Mouse (Mus musculus): ENCODE results near the gene Cd160.
A peak's percentile ranks its signal among the peaks of the same experiment; 100 is the strongest.

The Cd160 gene

DNA sequence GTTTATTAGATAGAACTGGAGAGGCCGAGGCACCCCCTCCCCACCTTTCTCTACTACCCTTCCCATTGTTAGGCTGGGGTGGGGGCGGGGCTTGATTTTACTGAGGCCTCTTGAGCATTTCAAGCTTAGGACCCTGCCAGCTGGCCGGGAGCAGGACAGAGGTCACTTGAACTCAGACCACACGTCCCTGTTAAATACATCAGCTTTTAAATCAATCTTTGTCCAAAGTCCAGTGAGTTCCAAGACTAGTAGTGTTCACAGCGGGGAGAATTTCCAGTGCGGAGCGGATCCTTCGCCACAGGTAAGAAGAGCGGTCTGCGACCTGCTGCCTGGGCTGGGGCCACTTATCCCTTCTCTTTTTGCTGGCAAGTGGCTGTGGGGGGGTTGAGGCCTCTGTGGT is 705 bp upstream of the Cd160 start:
- DNase-seq (ENCODE audit: low spot score): peak; percentile 79

GRCm38 (mm10) chr3:96828308-96828864 is 765 bp downstream of the Cd160 start:
- DNase-seq (ENCODE audit: low spot score): peak; percentile 53

GRCm38 (mm10) chr3:96825261-96825660 is 3.9 kb downstream of the Cd160 start:
- no peak for DNase-seq (ENCODE audit: low spot score)

DNA sequence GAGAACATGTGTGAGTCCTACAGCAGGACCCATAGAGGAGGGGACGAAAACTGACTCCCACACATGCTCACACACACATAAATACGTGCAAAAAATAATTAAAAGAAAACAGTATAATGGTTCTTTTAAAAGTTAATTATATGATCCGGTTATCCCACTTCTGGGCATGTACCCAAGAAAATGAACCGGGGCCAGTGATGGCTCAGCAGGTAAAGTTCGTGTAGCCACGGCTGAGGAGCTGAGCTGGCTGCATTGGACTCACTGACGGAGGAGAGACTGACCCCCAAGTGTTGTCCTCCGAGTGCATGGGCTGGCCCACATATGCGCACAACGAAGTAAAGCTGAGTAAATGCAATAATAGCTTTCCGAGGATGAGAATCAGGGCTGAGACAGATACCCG is 4.5 kb downstream of the Cd160 start:
- DNase-seq (ENCODE audit: low spot score): no peak

DNA sequence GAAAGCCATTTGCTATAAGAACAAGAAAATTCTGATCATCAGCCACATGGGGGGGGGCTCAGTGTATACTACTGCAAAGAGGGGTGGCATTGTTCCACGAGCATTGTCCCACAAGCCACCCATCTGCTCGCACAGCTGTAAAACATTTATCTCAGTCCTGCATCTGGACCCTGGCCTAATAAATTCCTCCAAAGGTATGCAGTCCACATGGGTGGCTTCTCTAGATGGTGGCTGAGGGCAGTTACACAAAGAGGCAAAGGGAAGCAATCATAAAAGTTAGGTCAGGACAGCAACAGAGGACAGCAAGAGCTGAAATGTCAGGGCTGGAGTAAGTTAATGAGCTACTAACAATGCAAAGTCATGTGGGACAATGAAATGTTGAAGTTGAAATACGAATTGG is 5.5 kb downstream of the Cd160 start:
- DNase-seq (ENCODE audit: low spot score): peak; percentile 71

- DNase-seq (ENCODE audit: low spot score): no peak
Observed at GRCm38 (mm10) chr3:96821581-96821980, 7.6 kb downstream of the Cd160 start.

GRCm38 (mm10) chr3:96820116-96820915 is 8.8 kb downstream of the Cd160 start:
- no peak for DNase-seq (ENCODE audit: low spot score)

- no peak for DNase-seq (ENCODE audit: low spot score)
Observed at GRCm38 (mm10) chr3:96814342-96814741, 14.8 kb downstream of the Cd160 start.

GRCm38 (mm10) chr3:96813591-96814244 is 15.4 kb downstream of the Cd160 start:
- DNase-seq (ENCODE audit: low spot score): no peak

- peak; percentile 51 for DNase-seq (ENCODE audit: low spot score)
Observed at GRCm38 (mm10) chr3:96813106-96813505, 16.0 kb downstream of the Cd160 start.

DNA sequence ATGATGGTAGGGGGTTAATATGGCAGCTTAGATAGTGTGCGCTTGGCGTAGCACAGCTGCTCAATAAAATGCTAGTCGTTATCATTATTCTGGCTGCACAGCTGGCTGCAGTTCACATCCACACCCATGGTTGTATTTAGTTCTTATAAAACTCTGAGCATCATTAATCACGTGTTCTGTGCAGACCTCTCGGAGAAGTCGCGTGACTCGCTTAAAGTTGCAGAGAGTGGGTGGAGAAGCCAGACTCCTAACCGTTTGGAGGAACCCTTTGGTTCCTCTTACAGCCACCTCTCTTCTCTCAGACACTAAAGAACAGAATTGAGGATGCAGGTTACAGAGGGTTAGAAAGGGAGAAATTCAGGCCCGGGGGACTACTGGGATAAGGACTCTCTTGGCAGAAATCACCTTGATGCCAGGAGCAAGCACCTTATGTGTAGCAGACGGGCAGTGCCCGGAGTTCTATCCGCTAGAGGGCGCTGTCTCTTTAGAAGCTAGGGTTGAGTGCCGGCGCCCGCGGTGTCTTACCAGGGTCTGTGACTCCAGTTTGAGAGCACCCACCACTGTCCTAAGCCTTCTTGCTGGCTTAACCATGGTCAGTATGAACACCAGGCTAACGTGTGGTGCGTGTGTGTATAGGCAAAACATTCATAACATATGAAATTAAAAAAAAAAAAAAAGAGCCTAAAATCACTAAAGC is 16.6 kb downstream of the Cd160 start:
- peak; percentile 54 for DNase-seq (ENCODE audit: low spot score)

GRCm38 (mm10) chr3:96811232-96811631 is 17.9 kb downstream of the Cd160 start:
- DNase-seq (ENCODE audit: low spot score): no peak

GRCm38 (mm10) chr3:96808651-96809050 is 20.5 kb downstream of the Cd160 start:
- DNase-seq (ENCODE audit: low spot score): no peak

GRCm38 (mm10) chr3:96808136-96808535 is 21.0 kb downstream of the Cd160 start:
- no peak for DNase-seq (ENCODE audit: low spot score)

- no peak for DNase-seq (ENCODE audit: low spot score)
Observed at GRCm38 (mm10) chr3:96802214-96802613, 26.9 kb downstream of the Cd160 start.

DNA sequence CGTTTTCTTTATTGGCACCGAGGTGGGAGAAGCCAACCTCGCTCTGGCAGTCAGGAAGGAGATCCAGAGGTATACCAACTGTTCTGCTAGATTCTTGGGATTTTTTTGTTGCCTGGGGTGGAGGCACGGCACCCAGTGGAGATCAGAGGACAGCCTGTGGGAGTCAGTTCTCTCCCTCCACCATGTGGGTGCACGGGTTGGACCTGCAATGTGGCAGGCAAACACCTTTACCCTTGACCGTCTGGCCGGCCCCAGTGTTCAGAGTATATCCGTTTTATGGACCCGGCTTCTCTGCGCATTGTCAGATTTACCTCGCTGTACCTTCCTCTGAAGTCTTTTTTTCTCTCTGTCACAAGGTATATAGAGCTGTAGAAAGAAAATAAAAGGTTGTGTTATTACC is 28.9 kb downstream of the Cd160 start:
- DNase-seq (ENCODE audit: low spot score): no peak

DNA sequence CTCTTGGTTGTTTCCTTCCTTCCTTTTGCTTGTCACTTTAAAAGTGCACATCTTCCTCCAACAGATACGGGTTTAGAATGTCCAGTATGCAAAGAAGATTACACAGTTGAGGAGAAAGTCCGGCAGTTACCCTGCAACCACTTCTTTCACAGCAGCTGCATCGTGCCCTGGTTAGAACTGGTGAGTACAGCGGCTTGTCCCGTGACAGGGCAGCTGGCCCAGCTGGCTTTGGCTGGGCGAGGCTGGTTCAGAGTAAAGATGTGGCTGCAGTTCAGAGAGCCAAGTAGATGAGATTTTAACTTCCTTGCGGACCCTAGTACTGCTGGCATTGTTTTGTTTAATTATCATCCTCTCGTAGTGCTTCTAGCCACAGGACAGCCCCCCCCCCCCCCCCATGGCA is 40.6 kb downstream of the Cd160 start:
- no peak for DNase-seq (ENCODE audit: low spot score)

GRCm38 (mm10) chr3:96787784-96788183 is 41.4 kb downstream of the Cd160 start:
- no peak for DNase-seq (ENCODE audit: low spot score)

- no peak for DNase-seq (ENCODE audit: low spot score)
Observed at GRCm38 (mm10) chr3:96782236-96782635, 46.9 kb downstream of the Cd160 start.

- peak; percentile 12 for DNase-seq (ENCODE audit: low spot score)
Observed at GRCm38 (mm10) chr3:96777120-96777519, 52.0 kb downstream of the Cd160 start.

DNA sequence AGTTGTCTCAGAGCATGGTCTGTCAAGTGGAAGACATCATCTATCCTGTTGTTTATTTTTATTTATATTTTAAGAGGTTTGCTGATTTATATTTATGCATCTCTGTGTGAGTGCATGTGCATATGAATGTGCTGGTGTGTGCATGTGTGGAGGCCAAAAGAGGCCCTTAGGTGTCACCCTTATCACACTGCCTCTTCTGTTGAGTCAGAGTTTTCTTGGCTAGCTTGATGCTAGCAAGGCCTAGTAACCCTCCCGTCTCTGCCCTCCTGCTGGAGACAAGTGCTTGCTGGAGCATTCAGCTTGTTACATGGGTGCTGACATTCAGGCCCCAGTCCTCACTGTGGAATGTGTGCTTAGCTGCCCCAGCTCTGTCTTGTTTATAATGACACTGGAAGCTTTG is 56.2 kb downstream of the Cd160 start:
- no peak for DNase-seq (ENCODE audit: low spot score)

- no peak for DNase-seq (ENCODE audit: low spot score)
Observed at GRCm38 (mm10) chr3:96769971-96770370, 59.2 kb downstream of the Cd160 start.

DNA sequence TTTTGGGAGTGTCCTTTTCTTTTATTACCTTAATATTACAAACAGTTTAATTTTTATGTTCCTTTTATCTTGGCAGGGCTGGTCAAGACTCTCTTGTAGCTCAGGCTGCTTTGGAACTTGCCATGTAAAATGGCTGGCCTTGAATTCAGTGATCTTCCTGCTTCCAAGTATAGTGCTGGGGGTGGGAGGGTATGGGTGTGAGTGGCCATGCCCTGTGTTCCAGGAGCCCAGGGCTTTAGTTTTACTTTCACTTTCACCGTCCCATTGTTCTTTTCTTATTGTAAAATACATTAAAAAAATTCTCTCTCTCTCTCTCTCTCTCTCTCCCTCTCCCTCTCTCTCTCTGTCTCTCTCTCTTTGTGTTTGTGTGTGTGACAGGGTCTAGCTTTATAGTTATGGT is 64.6 kb downstream of the Cd160 start:
- DNase-seq (ENCODE audit: low spot score): no peak
